Mouse (Mus musculus) stomach, embryonic 15.5 days (tissue): ENCODE data around the gene Sp2. TPM values are rescaled to one million over a fixed set of nuclear protein-coding genes. Genes with fewer than 3 reads are reported as not detected.

Experiments used
- ATAC-seq: fragments of 200-750 bp; cut with Nextera tagmentation; 2 replicates; pipeline ENCODE4 v1.8.0; 2017; ENCODE audit warnings: low read depth, moderate number of reproducible peaks, moderate TSS enrichment; ENCODE audit not compliant: insufficient read depth, low FRiP score
- H3K27ac ChIP-seq: fragments of 300-500 bp; sonication (generic); 2 replicates; pipeline ENCODE4 v1.5.1; 2015; ENCODE audit warnings: mild to moderate bottlenecking, inconsistent platforms
- H3K27me3 ChIP-seq: fragments of 300-500 bp; sonication (generic); replicated peaks from 2 replicates; pipeline ENCODE4 v1.6.1; 2015; ENCODE audit warnings: inconsistent platforms
- H3K36me3 ChIP-seq: fragments of 300-500 bp; sonication (generic); 2 replicates; pipeline ENCODE4 v1.6.1; 2015; ENCODE audit warnings: inconsistent platforms
- H3K4me1 ChIP-seq: fragments of 300-500 bp; sonication (generic); 2 replicates; pipeline ENCODE4 v1.6.1; 2015; ENCODE audit warnings: inconsistent platforms
- H3K4me2 ChIP-seq: fragments of 300-500 bp; sonication (generic); 2 replicates; pipeline ENCODE4 v1.6.1; 2015; ENCODE audit warnings: mild to moderate bottlenecking, inconsistent platforms
- H3K4me3 ChIP-seq: fragments of 300-500 bp; sonication (generic); replicated peaks from 2 replicates; pipeline ENCODE4 v1.5.1; 2015; ENCODE audit warnings: inconsistent platforms
- H3K9ac ChIP-seq: fragments of 300-500 bp; sonication (generic); 2 replicates; pipeline ENCODE4 v1.6.1; 2015; ENCODE audit warnings: inconsistent platforms
- H3K9me3 ChIP-seq: fragments of 300-500 bp; sonication (generic); 2 replicates; pipeline ENCODE4 v1.6.1; 2016; ENCODE audit warnings: inconsistent platforms
- WGBS: fragments of 180-500 bp; shearing (Covaris S2); methylation state at CpG from one replicate; pipeline ENCODE4 v1.1.7; 2015; 5-methylcytosine and 5-hydroxymethylcytosine counted together
- polyA plus RNA-seq: library from polyadenylated mRNA; unstranded; fragments of >200 nt; fragmentation: Nextera tagmentation; extraction: Ambion mirVana; gene quantifications from 2 replicates; pipeline ENCODE4 v1.2.1, GENCODE M21; 2015

Gene Sp2
- polyA plus RNA-seq, 1 experiment from 2014 or later, result 12.7 TPM

DNA sequence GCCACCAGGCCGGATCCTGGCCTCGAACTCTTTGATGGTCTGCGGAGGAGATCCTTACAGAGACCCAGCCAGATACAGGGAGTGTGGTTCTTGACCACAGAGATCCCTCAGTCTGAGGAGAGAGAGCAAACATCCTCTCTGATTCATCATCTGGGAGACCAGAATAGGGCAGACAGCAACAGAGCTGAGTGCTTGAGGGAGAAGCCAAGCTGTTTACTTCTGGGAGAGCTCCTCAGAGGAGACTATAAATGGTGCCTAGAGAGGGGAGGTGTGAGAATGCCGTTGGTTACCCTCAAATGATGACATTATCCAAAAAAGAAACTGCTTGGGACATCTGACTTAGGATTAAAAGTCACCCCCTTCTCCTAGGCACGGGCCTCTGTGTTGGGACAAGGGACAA, 8.7 kb upstream of the Sp2 start:
- H3K4me2 ChIP-seq, result no peak overlapping the region
- no peak overlapping the region for H3K4me3 ChIP-seq
- H3K36me3 ChIP-seq, result no peaks in the 10 kb centered on the region
- no peak overlapping the region for H3K27ac ChIP-seq
- ATAC-seq, result no peak
- no peaks in the 10 kb centered on the region for H3K9me3 ChIP-seq
- H3K27me3 ChIP-seq, result no peaks in the 10 kb centered on the region; the same call in 1 of the 2 replicates
- H3K4me1 ChIP-seq, result peaks cover 14% of the 10 kb centered on the region; the same call in 1 of the 2 replicates
- no peak overlapping the region for H3K9ac ChIP-seq
- WGBS, result 69% methylated on average over 5 of the region's 5 CpGs

GRCm38 (mm10) chr11:96987873-96988655, 5.3 kb upstream of the Sp2 start:
- Histone ChIP-seq H3K36me3 (no peaks in the 10 kb centered on the region), H3K27ac (no peak overlapping the region), H3K4me1 (peaks cover 9% of the 10 kb centered on the region; the same call in 1 of the 2 replicates), H3K9me3 (no peaks in the 10 kb centered on the region), H3K4me3 (peak overlapping the region; percentile 14), H3K27me3 (peaks cover 3% of the 10 kb centered on the region), H3K9ac (no peak overlapping the region), H3K4me2 (peak overlapping the region; percentile 51)
- 8% methylated on average over 31 of the region's 31 CpGs for WGBS
- no peak for ATAC-seq

GRCm38 (mm10) chr11:96986463-96986862, 3.7 kb upstream of the Sp2 start:
- H3K36me3 ChIP-seq, result no peaks in the 10 kb centered on the region
- peaks cover 2% of the 10 kb centered on the region; the same call in 1 of the 2 replicates for H3K4me1 ChIP-seq
- peaks cover 3% of the 10 kb centered on the region for H3K27me3 ChIP-seq
- no peak overlapping the region for H3K9ac ChIP-seq
- no peak for ATAC-seq
- H3K27ac ChIP-seq, result no peak overlapping the region
- no peak overlapping the region for H3K4me2 ChIP-seq
- no peak overlapping the region for H3K4me3 ChIP-seq
- H3K9me3 ChIP-seq, result no peaks in the 10 kb centered on the region
- WGBS, result 25% methylated on average over 3 of the region's 3 CpGs

GRCm38 (mm10) chr11:96984903-96985302, 2.1 kb upstream of the Sp2 start:
- H3K9ac ChIP-seq, result no peak overlapping the region
- peaks cover 2% of the 10 kb centered on the region; the same call in 1 of the 2 replicates for H3K4me1 ChIP-seq

GRCm38 (mm10) chr11:96982355-96982754, 404 bp downstream of the Sp2 start:
- Histone ChIP-seq H3K9me3 (no peaks in the 10 kb centered on the region), H3K27me3 (peaks cover 3% of the 10 kb centered on the region), H3K36me3 (no peaks in the 10 kb centered on the region), H3K9ac (no peak overlapping the region), H3K4me2 (no peak overlapping the region), H3K27ac (no peak overlapping the region), H3K4me3 (no peak overlapping the region), H3K4me1 (peaks cover 10% of the 10 kb centered on the region; the same call in 1 of the 2 replicates)
- WGBS, result 1% methylated on average over 7 of the region's 7 CpGs
- no peak for ATAC-seq

More at GRCm38 (mm10) chr11:96984903-96985302, 2.1 kb upstream of the Sp2 start:
- ATAC-seq, result no peak
- H3K4me3 ChIP-seq, result no peak overlapping the region
- H3K27me3 ChIP-seq, result peaks cover 3% of the 10 kb centered on the region
- no peaks in the 10 kb centered on the region for H3K9me3 ChIP-seq
- no peak overlapping the region for H3K4me2 ChIP-seq
- WGBS, result 34% methylated on average over 4 of the region's 4 CpGs
- no peak overlapping the region for H3K27ac ChIP-seq
- no peaks in the 10 kb centered on the region for H3K36me3 ChIP-seq

- peaks cover 12% of the 10 kb centered on the region; the same call in 1 of the 2 replicates for H3K4me1 ChIP-seq
- no peak overlapping the region for H3K27ac ChIP-seq
- no peak overlapping the region for H3K4me2 ChIP-seq
- WGBS, result 64% methylated on average over 15 of the region's 15 CpGs
- H3K9ac ChIP-seq, result no peak overlapping the region
- no peak for ATAC-seq
- H3K27me3 ChIP-seq, result peaks cover 3% of the 10 kb centered on the region
- no peaks in the 10 kb centered on the region for H3K9me3 ChIP-seq
- H3K36me3 ChIP-seq, result no peaks in the 10 kb centered on the region
- H3K4me3 ChIP-seq, result no peak overlapping the region
Observed at GRCm38 (mm10) chr11:96981461-96981860, 1.3 kb downstream of the Sp2 start.

- Histone ChIP-seq H3K4me3 (no peak overlapping the region), H3K9me3 (no peaks in the 10 kb centered on the region), H3K4me2 (no peak overlapping the region), H3K27me3 (no peaks in the 10 kb centered on the region; the same call in 1 of the 2 replicates), H3K27ac (peak overlapping the region; percentile 46), H3K36me3 (no peaks in the 10 kb centered on the region), H3K9ac (no peak overlapping the region), H3K4me1 (peaks cover 18% of the 10 kb centered on the region; the same call in 1 of the 2 replicates)
- WGBS, result 69% methylated on average over 5 of the region's 5 CpGs
- no peak for ATAC-seq
Observed at GRCm38 (mm10) chr11:96980021-96980420, 2.7 kb downstream of the Sp2 start.

- no peak overlapping the region for H3K4me3 ChIP-seq
- no peaks in the 10 kb centered on the region for H3K36me3 ChIP-seq
- peaks cover 18% of the 10 kb centered on the region; the same call in 1 of the 2 replicates for H3K4me1 ChIP-seq
- WGBS, result 78% methylated on average over 7 of the region's 7 CpGs
- no peak overlapping the region for H3K9ac ChIP-seq
- no peak overlapping the region for H3K4me2 ChIP-seq
- ATAC-seq, result no peak
- H3K27ac ChIP-seq, result peak overlapping the region; percentile 46
- no peaks in the 10 kb centered on the region for H3K9me3 ChIP-seq
- H3K27me3 ChIP-seq, result no peaks in the 10 kb centered on the region; the same call in 1 of the 2 replicates
Observed at GRCm38 (mm10) chr11:96979329-96979728, 3.4 kb downstream of the Sp2 start.

GRCm38 (mm10) chr11:96978401-96979246, 4.1 kb downstream of the Sp2 start:
- no peak for ATAC-seq
- Histone ChIP-seq H3K36me3 (no peaks in the 10 kb centered on the region), H3K27ac (peak overlapping the region; percentile 92), H3K27me3 (no peaks in the 10 kb centered on the region), H3K4me3 (peak overlapping the region; percentile 67), H3K9ac (peak overlapping the region; percentile 67), H3K4me2 (peak overlapping the region; percentile 92), H3K9me3 (no peaks in the 10 kb centered on the region), H3K4me1 (peaks cover 18% of the 10 kb centered on the region)
- WGBS, result 21% methylated on average over 17 of the region's 17 CpGs

GRCm38 (mm10) chr11:96977606-96978400, 5.0 kb downstream of the Sp2 start:
- Histone ChIP-seq H3K36me3 (no peaks in the 10 kb centered on the region), H3K4me3 (peak overlapping the region; percentile 78), H3K9me3 (no peaks in the 10 kb centered on the region), H3K4me2 (peak overlapping the region; percentile 92), H3K9ac (peak overlapping the region; percentile 88), H3K4me1 (peaks cover 21% of the 10 kb centered on the region), H3K27ac (peak overlapping the region; percentile 92), H3K27me3 (no peaks in the 10 kb centered on the region)
- WGBS, result under 1% methylated on average over 45 of the region's 45 CpGs
- peak; percentile 94 for ATAC-seq

DNA sequence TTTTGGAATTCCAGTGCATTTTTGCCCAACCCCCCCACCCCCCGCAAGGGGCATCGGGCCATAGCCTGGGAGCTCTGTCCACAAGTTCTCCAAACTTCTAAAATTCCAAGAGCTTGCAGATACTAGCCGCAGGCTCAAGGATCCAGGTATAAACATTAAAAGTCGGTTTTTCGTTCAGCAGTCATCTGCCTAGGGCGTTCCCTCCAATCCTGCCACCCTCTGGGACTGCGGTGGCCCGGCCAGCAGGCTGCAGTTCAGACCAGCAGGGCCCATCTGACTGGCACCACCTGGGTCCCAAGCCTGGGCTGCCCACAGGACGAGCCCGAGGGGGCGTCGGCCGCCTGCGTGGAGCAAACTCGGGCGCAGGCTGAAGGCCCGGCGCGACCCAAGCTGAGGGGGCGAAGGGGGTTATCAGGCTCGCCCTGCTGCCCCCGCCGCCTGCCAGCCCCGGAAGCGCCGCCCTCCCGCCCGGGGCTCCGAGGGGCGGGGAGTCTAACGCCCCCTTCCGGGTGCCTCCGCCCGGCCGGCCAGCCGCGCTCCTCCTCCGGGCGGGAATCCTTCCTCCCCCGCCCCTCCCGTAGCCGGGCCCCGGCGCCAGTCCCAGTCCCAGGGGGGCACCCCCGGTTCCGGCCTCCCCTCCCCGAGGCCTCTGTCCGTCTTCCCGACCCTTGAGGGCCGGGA, 5.7 kb downstream of the Sp2 start:
- Histone ChIP-seq H3K4me1 (peaks cover 19% of the 10 kb centered on the region), H3K9me3 (no peaks in the 10 kb centered on the region), H3K4me2 (peak overlapping the region; percentile 60), H3K27me3 (no peaks in the 10 kb centered on the region), H3K4me3 (peak overlapping the region; percentile 78), H3K36me3 (no peaks in the 10 kb centered on the region), H3K9ac (peak overlapping the region; percentile 88), H3K27ac (peak overlapping the region; percentile 92)
- ATAC-seq, result peak; percentile 58
- WGBS, result under 1% methylated on average over 44 of the region's 50 CpGs
